Mouse (Mus musculus): Measurements from ENCODE around the gene Rab6b. TPM values are rescaled to one million over a fixed set of nuclear protein-coding genes. Genes with fewer than 3 reads are reported as not detected.
A peak's percentile ranks its signal among the peaks of the same experiment; 100 is the strongest.
"Not testable (repeated sequence)": the region's sequence is repeated elsewhere in the genome, so short reads cannot be mapped to it uniquely, and the experiment has no call there.

Rab6b gene
- total and polyA plus RNA-seq, 2 experiments from 2014 or later, result 162 to 228 TPM

DNA sequence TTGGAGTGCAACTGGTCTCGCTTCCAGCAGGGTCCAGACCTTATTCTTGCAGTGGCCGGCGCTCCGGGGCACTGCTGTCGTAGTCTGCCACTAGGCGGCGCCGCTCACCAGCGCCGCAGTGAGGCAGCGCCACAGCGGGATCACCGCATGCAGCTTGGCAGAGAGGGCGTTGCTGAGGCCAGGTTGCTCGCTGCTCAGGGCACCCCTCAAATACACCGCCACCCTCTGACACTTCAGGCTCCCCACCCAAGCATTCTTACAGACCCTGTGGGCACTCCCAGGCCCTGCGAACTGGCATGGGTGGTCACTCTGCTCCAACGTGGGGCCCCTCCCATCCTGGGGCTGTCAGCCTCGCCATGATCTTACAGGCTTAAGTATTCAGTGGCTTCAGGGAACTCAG, 19.3 kb upstream of the Rab6b start:
- H3K27ac ChIP-seq (ENCODE audit: low read depth, low read length), result no peak overlapping the region; the same call in 1 of the 2 replicates
- peak; percentile 88 for ATAC-seq (ENCODE audit: low FRiP score)
- H3K9me3 ChIP-seq (ENCODE audit: low read length), result no peaks in the 10 kb centered on the region
- peak; percentile 97 for TF ChIP-seq CTCF (IDR thresholded peaks at IDR 0.05)
- no peaks in the 10 kb centered on the region for H3K27me3 ChIP-seq (ENCODE audit: insufficient read depth, low read length)
- H3K4me3 ChIP-seq (ENCODE audit: low read depth, low read length), result peak overlapping the region; percentile 26
- peak overlapping the region; percentile 65 for H3K4me2 ChIP-seq (ENCODE audit: low read depth, low read length, poor library complexity, severe bottlenecking)
- under 1% methylated on average over 19 of the region's 19 CpGs for WGBS
- DNase-seq (ENCODE audit: low spot score), result peak; percentile 83
- H3K36me3 ChIP-seq (ENCODE audit: insufficient read depth, low read length), result no peaks in the 10 kb centered on the region
- 0 out of 2 replicates have a peak, but pooled peaks cover 3% of the 10 kb centered on the region for H3K4me1 ChIP-seq (ENCODE audit: insufficient read depth, low read length)
- H3K9ac ChIP-seq (replicated peaks; ENCODE audit: low read length, poor library complexity, severe bottlenecking), result peak overlapping the region; percentile 40

GRCm38 (mm10) chr9:103093681-103094080, 17.9 kb upstream of the Rab6b start:
- 0 out of 2 replicates have a peak, but pooled peaks cover 3% of the 10 kb centered on the region for H3K4me1 ChIP-seq (ENCODE audit: insufficient read depth, low read length)
- no peak overlapping the region for H3K9ac ChIP-seq (replicated peaks; ENCODE audit: low read length, poor library complexity, severe bottlenecking)
- no peak for TF ChIP-seq CTCF (IDR thresholded peaks at IDR 0.05)
- H3K4me3 ChIP-seq (ENCODE audit: low read depth, low read length), result no peak overlapping the region
- H3K27me3 ChIP-seq (ENCODE audit: insufficient read depth, low read length), result no peaks in the 10 kb centered on the region
- no peak overlapping the region for H3K27ac ChIP-seq (ENCODE audit: low read depth, low read length)
- DNase-seq (ENCODE audit: low spot score) (no peak), ATAC-seq (ENCODE audit: low FRiP score) (no peak)
- no peak overlapping the region for H3K4me2 ChIP-seq (ENCODE audit: low read depth, low read length, poor library complexity, severe bottlenecking)
- H3K9me3 ChIP-seq (ENCODE audit: low read length), result no peaks in the 10 kb centered on the region
- WGBS, result 88% methylated on average over 3 of the region's 3 CpGs
- no peaks in the 10 kb centered on the region for H3K36me3 ChIP-seq (ENCODE audit: insufficient read depth, low read length)

- not testable (repeated sequence) for H3K4me1 ChIP-seq (ENCODE audit: insufficient read depth, low read length); H3K9me3 ChIP-seq (ENCODE audit: low read length); H3K27me3 ChIP-seq (ENCODE audit: insufficient read depth, low read length); H3K36me3 ChIP-seq (ENCODE audit: insufficient read depth, low read length); H3K27ac ChIP-seq (ENCODE audit: low read depth, low read length); H3K9ac ChIP-seq (replicated peaks; ENCODE audit: low read length, poor library complexity, severe bottlenecking); ATAC-seq (ENCODE audit: low FRiP score)
- peak; percentile 25; the same call in 1 of the 2 replicates for TF ChIP-seq CTCF (IDR thresholded peaks at IDR 0.05)
- peak overlapping the region; percentile 50 for H3K4me2 ChIP-seq (ENCODE audit: low read depth, low read length, poor library complexity, severe bottlenecking)
- H3K4me3 ChIP-seq (ENCODE audit: low read depth, low read length), result peak overlapping the region; percentile 34
- peak; percentile 50 for DNase-seq (ENCODE audit: low spot score)
- WGBS, result 20% methylated on average over 8 of the region's 14 CpGs
Observed at GRCm38 (mm10) chr9:103108341-103108798, 3.2 kb upstream of the Rab6b start.

- ATAC-seq (ENCODE audit: low FRiP score) (no peak), DNase-seq (ENCODE audit: low spot score) (peak; percentile 21)
- WGBS, result 34% methylated on average over 18 of the region's 18 CpGs
- H3K9ac ChIP-seq (replicated peaks; ENCODE audit: low read length, poor library complexity, severe bottlenecking), result no peak overlapping the region
- H3K27ac ChIP-seq (ENCODE audit: low read depth, low read length), result no peak overlapping the region; the same call in 1 of the 2 replicates
- peaks cover 9% of the 10 kb centered on the region; the same call in 1 of the 2 replicates for H3K4me1 ChIP-seq (ENCODE audit: insufficient read depth, low read length)
- H3K9me3 ChIP-seq (ENCODE audit: low read length), result no peaks in the 10 kb centered on the region
- H3K36me3 ChIP-seq (ENCODE audit: insufficient read depth, low read length), result no peaks in the 10 kb centered on the region
- TF ChIP-seq CTCF (IDR thresholded peaks at IDR 0.05), result no peak
- no peaks in the 10 kb centered on the region for H3K27me3 ChIP-seq (ENCODE audit: insufficient read depth, low read length)
- peak overlapping the region; percentile 60 for H3K4me2 ChIP-seq (ENCODE audit: low read depth, low read length, poor library complexity, severe bottlenecking)
- peak overlapping the region; percentile 34 for H3K4me3 ChIP-seq (ENCODE audit: low read depth, low read length)
Observed at GRCm38 (mm10) chr9:103108943-103109670, 2.5 kb upstream of the Rab6b start.

GRCm38 (mm10) chr9:103109911-103110310, 1.7 kb upstream of the Rab6b start:
- no peaks in the 10 kb centered on the region for H3K9me3 ChIP-seq (ENCODE audit: low read length)
- no peak overlapping the region for H3K27ac ChIP-seq (ENCODE audit: low read depth, low read length)
- H3K36me3 ChIP-seq (ENCODE audit: insufficient read depth, low read length), result no peaks in the 10 kb centered on the region
- no peak overlapping the region for H3K9ac ChIP-seq (replicated peaks; ENCODE audit: low read length, poor library complexity, severe bottlenecking)
- whole genome bisulfite sequencing, result 79% methylated on average over 2 of the region's 2 CpGs
- no peak overlapping the region for H3K4me2 ChIP-seq (ENCODE audit: low read depth, low read length, poor library complexity, severe bottlenecking)
- H3K4me1 ChIP-seq (ENCODE audit: insufficient read depth, low read length), result peaks cover 14% of the 10 kb centered on the region; the same call in 1 of the 2 replicates
- ATAC-seq (ENCODE audit: low FRiP score) (no peak), DNase-seq (ENCODE audit: low spot score) (no peak)
- no peaks in the 10 kb centered on the region for H3K27me3 ChIP-seq (ENCODE audit: insufficient read depth, low read length)
- H3K4me3 ChIP-seq (ENCODE audit: low read depth, low read length), result no peak overlapping the region
- TF ChIP-seq CTCF (IDR thresholded peaks at IDR 0.05), result no peak
